Mouse (Mus musculus) retina, embryonic 14.5 days (tissue): Measurements from ENCODE around the gene Itprid1.

ENCODE experiments used
- DNase-seq: peaks from one replicate; pipeline ENCODE4 v3.0.0-alpha.2; 2015; ENCODE audit warnings: low spot score

The Itprid1 gene

GRCm38 (mm10) chr6:55887598-55887997, 50.9 kb downstream of the Itprid1 start:
- no peak for DNase-seq

- DNase-seq: no peak
Observed at GRCm38 (mm10) chr6:55901568-55902328, 65.1 kb downstream of the Itprid1 start.

- DNase-seq: no peak
Observed at GRCm38 (mm10) chr6:55902329-55902605, 65.6 kb downstream of the Itprid1 start.

- no peak for DNase-seq
Observed at GRCm38 (mm10) chr6:55919206-55919605, 82.5 kb downstream of the Itprid1 start.

- peak; percentile 1 for DNase-seq
Observed at GRCm38 (mm10) chr6:55920282-55920720, 83.6 kb downstream of the Itprid1 start.

- no peak for DNase-seq
Observed at GRCm38 (mm10) chr6:55920866-55921630, 84.4 kb downstream of the Itprid1 start.

- DNase-seq: no peak
Observed at GRCm38 (mm10) chr6:55944709-55945108, 108.0 kb downstream of the Itprid1 start.

GRCm38 (mm10) chr6:55950345-55951110, 113.8 kb downstream of the Itprid1 start:
- DNase-seq: peak; percentile 87

GRCm38 (mm10) chr6:55972998-55973397, 136.3 kb downstream of the Itprid1 start:
- DNase-seq: peak; percentile 83

GRCm38 (mm10) chr6:55979766-55980165, 143.1 kb downstream of the Itprid1 start:
- no peak for DNase-seq

- no peak for DNase-seq
Observed at GRCm38 (mm10) chr6:56008711-56009110, 172.0 kb downstream of the Itprid1 start.

- DNase-seq: no peak
Observed at GRCm38 (mm10) chr6:56012384-56012783, 175.7 kb downstream of the Itprid1 start.

- peak; percentile 79 for DNase-seq
Observed at GRCm38 (mm10) chr6:56017291-56017994, 180.7 kb downstream of the Itprid1 start, which contains the start of gene Ppp1r17. Ppp1r17 (plus strand) TSS chr6:56017497.

- DNase-seq: no peak
Observed at GRCm38 (mm10) chr6:56019632-56020031, 182.9 kb downstream of the Itprid1 start.

GRCm38 (mm10) chr6:56025533-56025932, 188.8 kb downstream of the Itprid1 start:
- DNase-seq: no peak

GRCm38 (mm10) chr6:56027318-56027717, 190.6 kb downstream of the Itprid1 start:
- no peak for DNase-seq

- DNase-seq: no peak
Observed at GRCm38 (mm10) chr6:56027966-56028365, 191.3 kb downstream of the Itprid1 start.
